Mouse (Mus musculus): ENCODE measurements around the gene Scg3. TPM values are rescaled to one million over a fixed set of nuclear protein-coding genes. Genes with fewer than 3 reads are reported as not detected.

Scg3 gene
- polyA plus RNA-seq (2014; fragmentation: Nextera tagmentation; extraction: Ambion mirVana): 5.8 and 7.0 TPM in 2 replicates

DNA sequence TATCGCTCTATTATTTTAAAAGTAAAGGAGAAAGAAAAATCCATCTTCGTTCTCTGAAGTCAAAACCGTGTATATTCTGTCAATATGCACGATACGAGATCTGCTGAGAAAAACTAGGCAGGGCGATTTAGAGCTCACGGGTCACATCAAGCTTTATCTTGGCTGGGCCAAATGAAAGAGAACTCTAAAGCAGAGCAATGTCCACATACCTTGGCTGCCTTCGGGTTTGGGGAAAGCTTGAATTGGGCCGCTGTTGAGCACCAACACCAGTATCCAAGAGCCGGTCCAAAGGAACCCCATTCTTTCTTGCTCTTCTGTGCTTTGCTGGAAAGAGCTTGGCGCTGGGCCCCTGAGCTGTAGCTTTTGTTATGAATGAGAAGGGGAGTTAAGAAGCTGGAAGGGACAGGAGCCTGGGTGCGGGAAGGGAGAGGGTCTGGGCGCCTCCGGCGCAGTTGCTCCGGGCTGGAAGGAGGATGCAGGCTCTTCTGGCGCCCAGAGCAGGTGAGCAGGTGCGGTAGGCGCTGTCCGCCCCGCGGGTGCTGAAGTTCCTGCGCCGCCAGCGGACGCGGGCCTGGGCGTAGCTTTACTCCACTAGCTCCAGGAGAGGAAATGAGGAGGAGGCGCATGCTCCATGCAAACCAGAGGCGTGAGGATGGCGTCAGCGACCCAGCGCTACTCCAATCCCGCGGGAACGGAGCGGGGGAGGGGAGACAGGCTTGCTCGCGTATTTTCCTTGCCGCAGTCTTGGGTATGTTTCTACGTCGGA is at the start of gene Scg3:
Gene Scg3, minus strand, starts transcription at position 631 of the 766 bp plus-strand sequence.
- DNase-seq (ENCODE audit: low spot score): peak; percentile 89
- Histone ChIP-seq H3K4me2 (ENCODE audit: low read depth, low read length) (peak within 1 kb of the TSS; percentile 53), H3K4me1 (ENCODE audit: control insufficient read depth, insufficient read depth, low read length) (peaks cover 6% of the 10 kb centered on the region; the same call in 1 of the 2 replicates), H3K9ac (ENCODE audit: low read depth, low read length) (no peak within 1 kb of the TSS), H3K27me3 (replicated peaks; ENCODE audit: control insufficient read depth, insufficient read depth, low read length) (peaks cover 4% of the 10 kb centered on the region; the same call in 1 of the 2 replicates), H3K36me3 (ENCODE audit: control insufficient read depth, insufficient read depth, low read length) (no peaks in the 10 kb centered on the region), H3K4me3 (ENCODE audit: low read depth, low read length) (peak within 1 kb of the TSS; percentile 27), H3K9me3 (ENCODE audit: control insufficient read depth, low read length) (no peaks in the 10 kb centered on the region), H3K27ac (replicated peaks; ENCODE audit: low read depth, low read length) (no peak within 1 kb of the TSS)
- ATAC-seq (ENCODE audit: low read depth): peak; percentile 99
- WGBS: 11% methylated on average over 25 of the region's 42 CpGs

DNA sequence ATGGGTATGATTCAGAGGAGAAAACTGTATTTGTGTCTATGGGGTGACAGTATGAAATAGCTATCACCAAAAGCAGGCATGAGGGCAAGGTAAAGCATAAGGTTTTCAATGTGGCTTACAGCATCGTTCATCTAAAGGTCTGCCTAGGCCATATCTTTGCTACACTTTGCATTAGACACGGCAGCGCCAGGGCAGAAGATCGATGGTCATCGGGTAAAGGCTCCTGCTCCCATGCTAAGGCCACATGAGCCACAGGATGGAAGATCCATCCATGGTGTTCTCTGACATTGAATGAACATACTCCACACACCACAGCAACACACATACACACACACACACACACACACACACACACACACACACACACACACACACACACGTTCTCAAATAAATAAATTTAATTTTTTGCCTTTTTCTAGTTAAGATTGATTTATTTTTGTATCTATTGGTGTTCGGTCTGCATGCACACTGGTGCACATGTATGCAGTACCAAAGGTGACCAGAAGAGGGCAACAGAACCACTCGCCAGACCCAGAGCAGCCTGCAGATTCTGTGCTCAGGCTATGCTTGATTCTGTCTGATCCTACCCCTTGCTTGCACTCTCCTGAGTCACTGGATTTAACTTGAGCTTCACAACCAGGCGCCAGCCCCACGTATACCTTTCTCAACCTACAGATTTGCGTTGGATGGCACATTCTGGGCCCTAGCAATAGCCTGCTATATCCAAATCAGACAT is 36.3 kb upstream of the Scg3 start:
- no peaks in the 10 kb centered on the region for H3K36me3 ChIP-seq (ENCODE audit: control insufficient read depth, insufficient read depth, low read length)
- H3K9me3 ChIP-seq (ENCODE audit: control insufficient read depth, low read length): no peaks in the 10 kb centered on the region
- H3K27me3 ChIP-seq (replicated peaks; ENCODE audit: control insufficient read depth, insufficient read depth, low read length): no peaks in the 10 kb centered on the region
- no peak overlapping the region for H3K4me3 ChIP-seq (ENCODE audit: low read depth, low read length)
- WGBS: 43% methylated on average over 11 of the region's 11 CpGs
- no peak overlapping the region; the same call in 1 of the 2 replicates for H3K27ac ChIP-seq (replicated peaks; ENCODE audit: low read depth, low read length)
- DNase-seq (ENCODE audit: low spot score) (peak; percentile 54), ATAC-seq (ENCODE audit: low read depth) (peak; percentile 77)
- no peak overlapping the region for H3K4me2 ChIP-seq (ENCODE audit: low read depth, low read length)
- no peaks in the 10 kb centered on the region for H3K4me1 ChIP-seq (ENCODE audit: control insufficient read depth, insufficient read depth, low read length)
- H3K9ac ChIP-seq (ENCODE audit: low read depth, low read length): no peak overlapping the region

DNA sequence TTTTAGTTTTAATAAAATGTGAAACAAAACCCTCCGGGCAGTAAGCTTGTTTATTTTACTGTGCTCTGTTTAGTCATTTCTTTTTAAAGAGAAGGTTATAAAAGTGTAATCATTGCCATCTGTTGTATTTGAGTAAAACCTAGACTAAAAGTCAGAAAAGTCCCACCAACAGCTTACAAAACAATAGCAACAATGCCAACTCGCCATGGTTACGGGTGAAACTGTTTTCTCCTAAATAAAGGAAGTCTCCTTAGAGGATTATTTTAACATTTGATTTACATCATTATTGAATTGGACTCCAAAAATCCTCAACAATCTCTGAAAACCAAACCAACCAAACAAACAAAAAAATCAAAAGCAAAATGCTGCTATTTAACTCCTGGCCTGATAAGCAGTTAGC is 35.6 kb upstream of the Scg3 start:
- 73% methylated on average over 3 of the region's 3 CpGs for WGBS
- Histone ChIP-seq H3K4me3 (ENCODE audit: low read depth, low read length) (no peak overlapping the region), H3K4me2 (ENCODE audit: low read depth, low read length) (no peak overlapping the region), H3K36me3 (ENCODE audit: control insufficient read depth, insufficient read depth, low read length) (no peaks in the 10 kb centered on the region), H3K9ac (ENCODE audit: low read depth, low read length) (no peak overlapping the region), H3K9me3 (ENCODE audit: control insufficient read depth, low read length) (no peaks in the 10 kb centered on the region), H3K27me3 (replicated peaks; ENCODE audit: control insufficient read depth, insufficient read depth, low read length) (no peaks in the 10 kb centered on the region), H3K27ac (replicated peaks; ENCODE audit: low read depth, low read length) (no peak overlapping the region; the same call in 1 of the 2 replicates), H3K4me1 (ENCODE audit: control insufficient read depth, insufficient read depth, low read length) (no peaks in the 10 kb centered on the region)
- ATAC-seq (ENCODE audit: low read depth) (no peak), DNase-seq (ENCODE audit: low spot score) (peak; percentile 49)

DNA sequence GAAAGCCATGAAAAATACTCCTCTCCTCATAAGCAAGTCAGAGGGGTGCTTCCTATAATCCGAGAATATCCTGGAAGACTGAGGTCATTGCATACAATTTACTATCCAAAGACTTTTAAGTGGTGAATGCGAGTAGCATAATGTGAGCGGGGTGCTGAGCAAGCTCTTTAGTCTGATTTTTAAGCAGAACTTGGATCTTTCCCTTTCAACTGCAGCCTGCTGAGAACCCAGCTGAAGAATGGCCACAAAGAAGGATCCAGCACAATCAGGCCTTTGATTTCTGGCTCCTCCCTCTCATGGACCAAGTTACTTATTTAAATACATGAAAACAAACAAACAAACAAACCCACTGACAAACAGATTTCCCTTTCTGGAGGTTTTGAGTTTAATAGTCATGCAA is 916 bp upstream of the Scg3 start:
- no peak overlapping the region for H3K4me3 ChIP-seq (ENCODE audit: low read depth, low read length)
- peaks cover 4% of the 10 kb centered on the region; the same call in 1 of the 2 replicates for H3K27me3 ChIP-seq (replicated peaks; ENCODE audit: control insufficient read depth, insufficient read depth, low read length)
- no peak overlapping the region for H3K27ac ChIP-seq (replicated peaks; ENCODE audit: low read depth, low read length)
- ATAC-seq (ENCODE audit: low read depth) (no peak), DNase-seq (ENCODE audit: low spot score) (no peak)
- no peak overlapping the region for H3K4me2 ChIP-seq (ENCODE audit: low read depth, low read length)
- no peaks in the 10 kb centered on the region for H3K9me3 ChIP-seq (ENCODE audit: control insufficient read depth, low read length)
- peaks cover 6% of the 10 kb centered on the region; the same call in 1 of the 2 replicates for H3K4me1 ChIP-seq (ENCODE audit: control insufficient read depth, insufficient read depth, low read length)
- H3K9ac ChIP-seq (ENCODE audit: low read depth, low read length): no peak overlapping the region
- WGBS: 70% methylated on average over 3 of the region's 3 CpGs
- no peaks in the 10 kb centered on the region for H3K36me3 ChIP-seq (ENCODE audit: control insufficient read depth, insufficient read depth, low read length)

- Histone ChIP-seq H3K4me3 (ENCODE audit: low read depth, low read length) (peak overlapping the region; percentile 27), H3K4me1 (ENCODE audit: control insufficient read depth, insufficient read depth, low read length) (peaks cover 6% of the 10 kb centered on the region; the same call in 1 of the 2 replicates), H3K4me2 (ENCODE audit: low read depth, low read length) (peak overlapping the region; percentile 53), H3K36me3 (ENCODE audit: control insufficient read depth, insufficient read depth, low read length) (no peaks in the 10 kb centered on the region), H3K9ac (ENCODE audit: low read depth, low read length) (no peak overlapping the region), H3K27me3 (replicated peaks; ENCODE audit: control insufficient read depth, insufficient read depth, low read length) (peaks cover 4% of the 10 kb centered on the region; the same call in 1 of the 2 replicates), H3K9me3 (ENCODE audit: control insufficient read depth, low read length) (no peaks in the 10 kb centered on the region), H3K27ac (replicated peaks; ENCODE audit: low read depth, low read length) (no peak overlapping the region)
- ATAC-seq (ENCODE audit: low read depth) (no peak), DNase-seq (ENCODE audit: low spot score) (no peak)
- 67% methylated on average over 4 of the region's 4 CpGs for WGBS
Measured at GRCm38 (mm10) chr9:75684292-75684691, 436 bp upstream of the Scg3 start.

GRCm38 (mm10) chr9:75680606-75681005 is 3.2 kb downstream of the Scg3 start:
- Histone ChIP-seq H3K4me2 (ENCODE audit: low read depth, low read length) (no peak overlapping the region), H3K27me3 (replicated peaks; ENCODE audit: control insufficient read depth, insufficient read depth, low read length) (peaks cover 4% of the 10 kb centered on the region; the same call in 1 of the 2 replicates), H3K4me3 (ENCODE audit: low read depth, low read length) (no peak overlapping the region), H3K9me3 (ENCODE audit: control insufficient read depth, low read length) (no peaks in the 10 kb centered on the region), H3K9ac (ENCODE audit: low read depth, low read length) (no peak overlapping the region), H3K36me3 (ENCODE audit: control insufficient read depth, insufficient read depth, low read length) (no peaks in the 10 kb centered on the region), H3K4me1 (ENCODE audit: control insufficient read depth, insufficient read depth, low read length) (peaks cover 6% of the 10 kb centered on the region; the same call in 1 of the 2 replicates), H3K27ac (replicated peaks; ENCODE audit: low read depth, low read length) (no peak overlapping the region)
- no peak for ATAC-seq (ENCODE audit: low read depth)
- 79% methylated on average over 5 of the region's 5 CpGs for WGBS
- DNase-seq (ENCODE audit: low spot score): no peak

- no peaks in the 10 kb centered on the region for H3K36me3 ChIP-seq (ENCODE audit: control insufficient read depth, insufficient read depth, low read length)
- H3K4me1 ChIP-seq (ENCODE audit: control insufficient read depth, insufficient read depth, low read length): peaks cover 6% of the 10 kb centered on the region; the same call in 1 of the 2 replicates
- ATAC-seq (ENCODE audit: low read depth) (no peak), DNase-seq (ENCODE audit: low spot score) (no peak)
- no peak overlapping the region for H3K4me2 ChIP-seq (ENCODE audit: low read depth, low read length)
- H3K4me3 ChIP-seq (ENCODE audit: low read depth, low read length): no peak overlapping the region
- no peak overlapping the region for H3K9ac ChIP-seq (ENCODE audit: low read depth, low read length)
- H3K27ac ChIP-seq (replicated peaks; ENCODE audit: low read depth, low read length): no peak overlapping the region
- H3K27me3 ChIP-seq (replicated peaks; ENCODE audit: control insufficient read depth, insufficient read depth, low read length): peaks cover 4% of the 10 kb centered on the region; the same call in 1 of the 2 replicates
- H3K9me3 ChIP-seq (ENCODE audit: control insufficient read depth, low read length): no peaks in the 10 kb centered on the region
- WGBS: 73% methylated on average over 4 of the region's 4 CpGs
Measured at GRCm38 (mm10) chr9:75679629-75680028, 4.2 kb downstream of the Scg3 start.

GRCm38 (mm10) chr9:75678341-75678740 is 5.5 kb downstream of the Scg3 start:
- DNase-seq (ENCODE audit: low spot score): peak; percentile 33
- H3K4me3 ChIP-seq (ENCODE audit: low read depth, low read length): no peak overlapping the region
- H3K9me3 ChIP-seq (ENCODE audit: control insufficient read depth, low read length): no peaks in the 10 kb centered on the region
- H3K9ac ChIP-seq (ENCODE audit: low read depth, low read length): no peak overlapping the region
- ATAC-seq (ENCODE audit: low read depth): no peak
- no peak overlapping the region for H3K27ac ChIP-seq (replicated peaks; ENCODE audit: low read depth, low read length)
- no peaks in the 10 kb centered on the region for H3K4me1 ChIP-seq (ENCODE audit: control insufficient read depth, insufficient read depth, low read length)
- H3K4me2 ChIP-seq (ENCODE audit: low read depth, low read length): no peak overlapping the region
- 0 out of 2 replicates have a peak, but pooled peaks cover under 1% of the 10 kb centered on the region for H3K27me3 ChIP-seq (replicated peaks; ENCODE audit: control insufficient read depth, insufficient read depth, low read length)
- no peaks in the 10 kb centered on the region for H3K36me3 ChIP-seq (ENCODE audit: control insufficient read depth, insufficient read depth, low read length)
- WGBS: 75% methylated on average over 7 of the region's 7 CpGs
